Mouse (Mus musculus) cerebellum, adult 2 months (tissue): ENCODE data around the gene Atoh7.

ENCODE experiments used
- CTCF ChIP-seq: fragments of 200-500 bp; IDR thresholded peaks from 2 replicates; pipeline ENCODE4 v1.5.1; 2011; ENCODE audit warnings: low read depth, mild to moderate bottlenecking, control low read depth, low read length, moderate library complexity, borderline replicate concordance; ENCODE audit not compliant: insufficient read depth
- POLR2A ChIP-seq: fragments of 200-500 bp; IDR thresholded peaks from 2 replicates; pipeline ENCODE4 v1.6.1; 2011; ENCODE audit warnings: low read length, control low read depth, borderline replicate concordance; ENCODE audit not compliant: insufficient read depth

DNA sequence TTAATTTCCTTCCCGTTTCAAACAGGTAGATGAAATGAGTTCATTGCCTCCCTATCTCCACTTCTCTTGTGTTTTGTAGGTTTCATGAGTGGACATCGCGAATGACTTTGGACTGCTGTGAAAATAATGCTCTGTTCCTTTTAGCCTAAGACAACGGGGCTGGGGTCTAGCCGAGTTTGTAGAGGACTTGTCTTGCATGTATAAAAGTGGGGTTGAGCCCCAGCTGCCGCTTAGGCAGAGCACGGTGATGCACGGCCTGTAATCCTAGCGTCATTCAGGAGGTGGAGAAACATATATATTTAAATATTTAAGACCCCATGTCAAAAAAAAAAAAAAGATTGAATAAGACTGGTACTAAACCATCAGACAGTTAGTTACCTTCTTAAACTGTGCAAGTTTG is 1.2 kb downstream of the Atoh7 start:
- TF ChIP-seq CTCF (no peak), POLR2A (no peak)
